Mouse (Mus musculus): ENCODE results near the gene Agt. TPM values are rescaled to one million over a fixed set of nuclear protein-coding genes. Genes with fewer than 3 reads are reported as not detected.

Agt gene
- polyA plus RNA-seq (2014; fragmentation: Nextera tagmentation; extraction: Ambion mirVana): not detected in 2 replicates

- no peak for ATAC-seq (ENCODE audit: low FRiP score)
- H3K9ac ChIP-seq (ENCODE audit: low read length): no peak within 1 kb of the TSS
- no peaks in the 10 kb centered on the region for H3K36me3 ChIP-seq (ENCODE audit: control insufficient read depth, insufficient read depth, low read length)
- 82% methylated on average over 2 of the region's 2 CpGs for WGBS
- H3K4me2 ChIP-seq: no peak within 1 kb of the TSS
- H3K27me3 ChIP-seq (ENCODE audit: control insufficient read depth, insufficient read depth, low read length): no peaks in the 10 kb centered on the region
- no peak within 1 kb of the TSS for H3K27ac ChIP-seq (ENCODE audit: low read depth, low read length)
- no peaks in the 10 kb centered on the region for H3K9me3 ChIP-seq (ENCODE audit: control insufficient read depth, low read length)
- no peak for DNase-seq (ENCODE audit: low spot score, missing footprints)
- H3K4me1 ChIP-seq (ENCODE audit: control insufficient read depth, insufficient read depth, low read length): no peaks in the 10 kb centered on the region
- H3K4me3 ChIP-seq (ENCODE audit: low read depth, low read length): no peak within 1 kb of the TSS
These were observed at the start of gene Agt for GRCm38 (mm10) chr8:124569593-124569992. Agt (minus strand) TSS chr8:124569706.

GRCm38 (mm10) chr8:124618252-124618651 is 48.7 kb upstream of the Agt start:
- no peaks in the 10 kb centered on the region for H3K36me3 ChIP-seq (ENCODE audit: control insufficient read depth, insufficient read depth, low read length)
- 66% methylated on average over 9 of the region's 9 CpGs for WGBS
- H3K4me3 ChIP-seq (ENCODE audit: low read depth, low read length): no peak overlapping the region
- no peak overlapping the region for H3K4me2 ChIP-seq
- H3K27ac ChIP-seq (ENCODE audit: low read depth, low read length): no peak overlapping the region
- ATAC-seq (ENCODE audit: low FRiP score) (no peak), DNase-seq (ENCODE audit: low spot score, missing footprints) (no peak)
- H3K9ac ChIP-seq (ENCODE audit: low read length): no peak overlapping the region
- no peaks in the 10 kb centered on the region for H3K9me3 ChIP-seq (ENCODE audit: control insufficient read depth, low read length)
- no peaks in the 10 kb centered on the region for H3K4me1 ChIP-seq (ENCODE audit: control insufficient read depth, insufficient read depth, low read length)
- H3K27me3 ChIP-seq (ENCODE audit: control insufficient read depth, insufficient read depth, low read length): no peaks in the 10 kb centered on the region; the same call in 1 of the 2 replicates

GRCm38 (mm10) chr8:124617266-124617869 is 47.9 kb upstream of the Agt start:
- Histone ChIP-seq H3K4me3 (ENCODE audit: low read depth, low read length) (peak overlapping the region; percentile 31), H3K36me3 (ENCODE audit: control insufficient read depth, insufficient read depth, low read length) (no peaks in the 10 kb centered on the region), H3K9me3 (ENCODE audit: control insufficient read depth, low read length) (no peaks in the 10 kb centered on the region), H3K27ac (ENCODE audit: low read depth, low read length) (no peak overlapping the region), H3K27me3 (ENCODE audit: control insufficient read depth, insufficient read depth, low read length) (no peaks in the 10 kb centered on the region; the same call in 1 of the 2 replicates), H3K4me1 (ENCODE audit: control insufficient read depth, insufficient read depth, low read length) (no peaks in the 10 kb centered on the region), H3K4me2 (peak overlapping the region; percentile 56), H3K9ac (ENCODE audit: low read length) (peak overlapping the region; percentile 55)
- DNase-seq (ENCODE audit: low spot score, missing footprints) (peak; percentile 95), ATAC-seq (ENCODE audit: low FRiP score) (peak; percentile 77)
- WGBS: 15% methylated on average over 17 of the region's 17 CpGs

- Histone ChIP-seq H3K27me3 (ENCODE audit: control insufficient read depth, insufficient read depth, low read length) (no peaks in the 10 kb centered on the region; the same call in 1 of the 2 replicates), H3K27ac (ENCODE audit: low read depth, low read length) (no peak overlapping the region), H3K9ac (ENCODE audit: low read length) (no peak overlapping the region), H3K4me1 (ENCODE audit: control insufficient read depth, insufficient read depth, low read length) (no peaks in the 10 kb centered on the region), H3K4me3 (ENCODE audit: low read depth, low read length) (no peak overlapping the region), H3K4me2 (no peak overlapping the region), H3K36me3 (ENCODE audit: control insufficient read depth, insufficient read depth, low read length) (no peaks in the 10 kb centered on the region), H3K9me3 (ENCODE audit: control insufficient read depth, low read length) (no peaks in the 10 kb centered on the region)
- DNase-seq (ENCODE audit: low spot score, missing footprints) (no peak), ATAC-seq (ENCODE audit: low FRiP score) (no peak)
- WGBS: 86% methylated on average over 5 of the region's 6 CpGs
These were observed 44.8 kb upstream of the Agt start for GRCm38 (mm10) chr8:124614325-124614724.

- no peaks in the 10 kb centered on the region for H3K4me1 ChIP-seq (ENCODE audit: control insufficient read depth, insufficient read depth, low read length)
- WGBS: 80% methylated on average over 9 of the region's 9 CpGs
- no peak overlapping the region for H3K27ac ChIP-seq (ENCODE audit: low read depth, low read length)
- ATAC-seq (ENCODE audit: low FRiP score) (no peak), DNase-seq (ENCODE audit: low spot score, missing footprints) (no peak)
- no peak overlapping the region for H3K4me3 ChIP-seq (ENCODE audit: low read depth, low read length)
- no peaks in the 10 kb centered on the region for H3K9me3 ChIP-seq (ENCODE audit: control insufficient read depth, low read length)
- H3K9ac ChIP-seq (ENCODE audit: low read length): no peak overlapping the region
- no peaks in the 10 kb centered on the region for H3K27me3 ChIP-seq (ENCODE audit: control insufficient read depth, insufficient read depth, low read length)
- no peaks in the 10 kb centered on the region for H3K36me3 ChIP-seq (ENCODE audit: control insufficient read depth, insufficient read depth, low read length)
- no peak overlapping the region for H3K4me2 ChIP-seq
These were observed 39.5 kb upstream of the Agt start for GRCm38 (mm10) chr8:124608972-124609353.

DNA sequence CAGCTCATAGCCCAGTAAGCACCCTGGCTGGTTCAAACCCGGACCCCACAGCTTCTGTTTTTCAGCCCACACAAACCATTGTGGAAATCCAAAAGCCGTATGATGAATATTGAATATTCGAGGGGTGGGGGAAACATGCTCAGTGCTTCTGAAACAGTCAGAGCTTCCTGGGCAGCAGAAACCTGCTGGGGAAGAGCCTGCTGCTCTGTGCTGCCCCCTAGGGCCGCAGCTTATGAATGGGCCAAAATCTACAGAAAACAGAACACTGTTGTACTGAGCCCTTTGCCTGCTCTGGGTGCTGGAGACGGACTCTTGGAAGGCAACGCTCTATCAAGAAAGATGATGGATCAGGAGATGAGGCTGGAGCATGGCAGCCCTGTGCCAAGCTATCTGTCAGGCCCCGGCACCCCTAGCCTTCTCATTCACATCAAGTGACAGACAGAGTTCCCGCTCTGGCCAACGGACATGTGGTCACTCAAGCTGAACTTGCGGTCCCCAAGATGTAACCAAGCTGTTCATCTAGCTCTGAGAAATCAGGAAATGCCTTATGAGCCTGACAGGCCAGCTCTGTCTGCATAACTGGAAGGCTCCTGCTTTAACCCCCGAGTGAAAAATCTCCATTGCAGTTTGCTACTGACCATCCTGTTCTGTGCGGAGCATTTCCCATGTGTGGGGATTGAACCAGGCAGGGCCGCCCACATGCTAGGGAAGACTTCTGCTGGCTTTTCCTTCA is 38.9 kb upstream of the Agt start:
- ATAC-seq (ENCODE audit: low FRiP score) (no peak), DNase-seq (ENCODE audit: low spot score, missing footprints) (no peak)
- Histone ChIP-seq H3K36me3 (ENCODE audit: control insufficient read depth, insufficient read depth, low read length) (no peaks in the 10 kb centered on the region), H3K9me3 (ENCODE audit: control insufficient read depth, low read length) (no peaks in the 10 kb centered on the region), H3K4me1 (ENCODE audit: control insufficient read depth, insufficient read depth, low read length) (no peaks in the 10 kb centered on the region), H3K4me2 (no peak overlapping the region), H3K4me3 (ENCODE audit: low read depth, low read length) (no peak overlapping the region), H3K27me3 (ENCODE audit: control insufficient read depth, insufficient read depth, low read length) (no peaks in the 10 kb centered on the region), H3K27ac (ENCODE audit: low read depth, low read length) (no peak overlapping the region), H3K9ac (ENCODE audit: low read length) (no peak overlapping the region)
- WGBS: 73% methylated on average over 13 of the region's 13 CpGs

- no peak overlapping the region for H3K4me3 ChIP-seq (ENCODE audit: low read depth, low read length)
- no peaks in the 10 kb centered on the region for H3K36me3 ChIP-seq (ENCODE audit: control insufficient read depth, insufficient read depth, low read length)
- WGBS: 74% methylated on average over 5 of the region's 5 CpGs
- H3K9ac ChIP-seq (ENCODE audit: low read length): no peak overlapping the region
- no peaks in the 10 kb centered on the region for H3K4me1 ChIP-seq (ENCODE audit: control insufficient read depth, insufficient read depth, low read length)
- ATAC-seq (ENCODE audit: low FRiP score): no peak
- H3K27me3 ChIP-seq (ENCODE audit: control insufficient read depth, insufficient read depth, low read length): no peaks in the 10 kb centered on the region
- no peak overlapping the region for H3K4me2 ChIP-seq
- no peak overlapping the region for H3K27ac ChIP-seq (ENCODE audit: low read depth, low read length)
- no peaks in the 10 kb centered on the region for H3K9me3 ChIP-seq (ENCODE audit: control insufficient read depth, low read length)
- no peak for DNase-seq (ENCODE audit: low spot score, missing footprints)
These were observed 34.6 kb upstream of the Agt start for GRCm38 (mm10) chr8:124604066-124604465.

GRCm38 (mm10) chr8:124589393-124589792 is 19.9 kb upstream of the Agt start:
- 84% methylated on average over 4 of the region's 4 CpGs for WGBS
- no peaks in the 10 kb centered on the region for H3K27me3 ChIP-seq (ENCODE audit: control insufficient read depth, insufficient read depth, low read length)

GRCm38 (mm10) chr8:124586556-124586955 is 17.1 kb upstream of the Agt start:
- WGBS: 69% methylated on average over 2 of the region's 2 CpGs
- H3K27ac ChIP-seq (ENCODE audit: low read depth, low read length): no peak overlapping the region
- no peaks in the 10 kb centered on the region for H3K36me3 ChIP-seq (ENCODE audit: control insufficient read depth, insufficient read depth, low read length)
- no peaks in the 10 kb centered on the region for H3K4me1 ChIP-seq (ENCODE audit: control insufficient read depth, insufficient read depth, low read length)
- H3K9ac ChIP-seq (ENCODE audit: low read length): no peak overlapping the region
- H3K27me3 ChIP-seq (ENCODE audit: control insufficient read depth, insufficient read depth, low read length): no peaks in the 10 kb centered on the region
- ATAC-seq (ENCODE audit: low FRiP score) (no peak), DNase-seq (ENCODE audit: low spot score, missing footprints) (no peak)
- no peak overlapping the region for H3K4me3 ChIP-seq (ENCODE audit: low read depth, low read length)
- H3K4me2 ChIP-seq: no peak overlapping the region
- H3K9me3 ChIP-seq (ENCODE audit: control insufficient read depth, low read length): no peaks in the 10 kb centered on the region

More at GRCm38 (mm10) chr8:124589393-124589792, 19.9 kb upstream of the Agt start:
- no peaks in the 10 kb centered on the region for H3K4me1 ChIP-seq (ENCODE audit: control insufficient read depth, insufficient read depth, low read length)
- DNase-seq (ENCODE audit: low spot score, missing footprints): no peak
- no peak overlapping the region for H3K27ac ChIP-seq (ENCODE audit: low read depth, low read length)
- no peak overlapping the region for H3K9ac ChIP-seq (ENCODE audit: low read length)
- H3K9me3 ChIP-seq (ENCODE audit: control insufficient read depth, low read length): no peaks in the 10 kb centered on the region
- no peak overlapping the region for H3K4me3 ChIP-seq (ENCODE audit: low read depth, low read length)
- no peak for ATAC-seq (ENCODE audit: low FRiP score)
- no peak overlapping the region for H3K4me2 ChIP-seq
- no peaks in the 10 kb centered on the region for H3K36me3 ChIP-seq (ENCODE audit: control insufficient read depth, insufficient read depth, low read length)
